Comparison of ENCODE assay signal across 21 mouse cellular contexts in the genomic region with DNA sequence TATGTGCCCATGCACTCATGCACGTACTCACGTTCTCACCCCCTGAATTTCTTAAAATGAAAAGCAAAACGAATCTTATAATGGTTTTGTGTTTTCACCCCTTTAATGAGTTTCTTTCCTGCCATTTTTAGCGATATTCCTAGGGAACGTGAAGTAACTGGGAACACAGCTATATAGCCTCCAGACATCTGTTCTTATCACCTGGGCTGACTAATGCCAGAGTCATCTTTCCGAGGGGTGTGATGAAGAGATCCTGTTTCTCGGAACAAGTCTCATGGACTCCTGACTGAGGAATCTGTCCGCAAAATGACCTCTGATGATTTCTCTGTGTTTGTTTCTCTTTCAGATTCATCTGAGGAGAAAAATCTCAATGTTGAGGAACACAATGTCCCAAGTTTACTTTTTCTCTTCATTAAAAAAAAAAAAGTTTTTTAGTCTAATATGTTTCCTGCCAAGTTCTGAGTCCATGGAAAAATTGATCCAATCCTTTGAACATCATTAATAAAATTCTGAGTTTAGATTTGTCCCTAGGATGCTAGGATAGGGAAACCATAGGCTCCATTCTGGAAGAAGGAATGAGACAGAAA.
DNase-seq lines count a peak whose midpoint lies in the region; ATAC-seq and TF ChIP-seq lines count a peak whose summit lies in the region.
"Had no signal": no experiment of that assay in that cellular context is flagged by ENCODE, and none has a peak within 500 bp of the region (broad histone marks: within the 10 kb centered on the region; RNA-seq: fewer than 3 reads in every experiment).

No protein-coding gene starts in this region.

- peak; percentile 50 for DNase-seq in heart, adult 8-10 months (ENCODE audit: low spot score)
- peak; percentile 13 for DNase-seq in lung, embryonic 14.5 days
- DNase-seq in lung, postnatal 4 days: no peak
- peak; percentile 61 for DNase-seq in brain, adult 2 months (ENCODE audit: low read depth, low spot score)
- peak; percentile 42 for DNase-seq in lung, postnatal 25 days (ENCODE audit: low spot score)
- no peak for DNase-seq in forebrain, embryonic 11.5 days (ENCODE audit: low spot score)
- DNase-seq: adrenal gland, postnatal 36 days; cerebellum, adult 2 months; cerebellum, postnatal 36 days; gastrocnemius, postnatal 36 days; left cerebral cortex, postnatal 4 days; liver; thymus, adult 18-20 months; thymus, postnatal 4 days had no signal

- no peaks in the 10 kb centered on the region for H3K4me1 ChIP-seq in heart, embryonic 11.5 days (ENCODE audit: control insufficient read depth, insufficient read depth, low read length)
- H3K4me1 ChIP-seq in lung, embryonic 14.5 days (ENCODE audit: insufficient read depth): no peaks in the 10 kb centered on the region
- no peaks in the 10 kb centered on the region for H3K4me1 ChIP-seq in forebrain, embryonic 11.5 days (replicated peaks; ENCODE audit: control insufficient read depth, insufficient read depth, low read length)
- H3K4me1 ChIP-seq: forebrain, embryonic 13.5 days; heart, embryonic 15.5 days; stomach, embryonic 15.5 days had no signal

- TF ChIP-seq CTCF in lung, embryonic 14.5 days (IDR thresholded peaks at IDR 0.05; ENCODE audit: low read depth): no peak

- ATAC-seq in heart, embryonic 11.5 days (replicated peaks; ENCODE audit: insufficient number of reproducible peaks, low FRiP score, low TSS enrichment): no peak
- ATAC-seq in lung, embryonic 14.5 days (ENCODE audit: insufficient read depth): no peak
- ATAC-seq in forebrain, embryonic 11.5 days (replicated peaks; ENCODE audit: low FRiP score): no peak
- ATAC-seq: forebrain, embryonic 13.5 days; hindbrain, postnatal 0 days; intestine, postnatal 0 days; midbrain, embryonic 16.5 days had no signal

- no peak overlapping the region for H3K9ac ChIP-seq in heart, embryonic 11.5 days (ENCODE audit: low read depth, low read length)
- H3K9ac ChIP-seq in lung, embryonic 14.5 days: no peak overlapping the region
- H3K9ac ChIP-seq in forebrain, embryonic 11.5 days (ENCODE audit: low read length): no peak overlapping the region
- H3K9ac ChIP-seq: forebrain, embryonic 13.5 days; heart, embryonic 15.5 days; stomach, embryonic 15.5 days had no signal

- H3K36me3 ChIP-seq in heart, embryonic 11.5 days (ENCODE audit: control insufficient read depth, insufficient read depth, low read length): no peaks in the 10 kb centered on the region
- H3K36me3 ChIP-seq in lung, embryonic 14.5 days (ENCODE audit: insufficient read depth): no peaks in the 10 kb centered on the region
- H3K36me3 ChIP-seq in forebrain, embryonic 11.5 days (ENCODE audit: control insufficient read depth, insufficient read depth, low read length): no peaks in the 10 kb centered on the region
- H3K36me3 ChIP-seq: heart, embryonic 15.5 days; stomach, embryonic 15.5 days had no signal

- no peaks in the 10 kb centered on the region for H3K27me3 ChIP-seq in heart, embryonic 11.5 days (ENCODE audit: control insufficient read depth, insufficient read depth, low read length)
- H3K27me3 ChIP-seq in lung, embryonic 14.5 days (ENCODE audit: insufficient read depth, low read length): no peaks in the 10 kb centered on the region
- no peaks in the 10 kb centered on the region for H3K27me3 ChIP-seq in forebrain, embryonic 11.5 days (ENCODE audit: control insufficient read depth, insufficient read depth, low read length)
- H3K27me3 ChIP-seq: heart, embryonic 15.5 days; stomach, embryonic 15.5 days had no signal

- WGBS in heart, embryonic 11.5 days (ENCODE audit: insufficient replicate concordance): 58% methylated on average over 8 of the region's 8 CpGs
- 54% methylated on average over 8 of the region's 8 CpGs for WGBS in lung, embryonic 14.5 days
- 85% methylated on average over 8 of the region's 8 CpGs for WGBS in forebrain, embryonic 11.5 days

- H3K27ac ChIP-seq in heart, embryonic 11.5 days (ENCODE audit: low read depth, low read length): no peak overlapping the region
- H3K27ac ChIP-seq in lung, embryonic 14.5 days (ENCODE audit: low read depth): no peak overlapping the region
- no peak overlapping the region for H3K27ac ChIP-seq in forebrain, embryonic 11.5 days (ENCODE audit: low read depth, low read length)
- H3K27ac ChIP-seq: forebrain, embryonic 13.5 days; heart, embryonic 15.5 days; hindbrain, postnatal 0 days; stomach, embryonic 15.5 days had no signal

- H3K4me3 ChIP-seq in heart, embryonic 11.5 days (ENCODE audit: low read depth, low read length): no peak overlapping the region
- no peak overlapping the region for H3K4me3 ChIP-seq in lung, embryonic 14.5 days (ENCODE audit: low read depth, low read length)
- no peak overlapping the region for H3K4me3 ChIP-seq in forebrain, embryonic 11.5 days (ENCODE audit: low read depth, low read length)
- H3K4me3 ChIP-seq: forebrain, embryonic 13.5 days; heart, embryonic 15.5 days; stomach, embryonic 15.5 days had no signal

- H3K4me2 ChIP-seq in heart, embryonic 11.5 days: no peak overlapping the region
- no peak overlapping the region for H3K4me2 ChIP-seq in lung, embryonic 14.5 days
- H3K4me2 ChIP-seq in forebrain, embryonic 11.5 days (ENCODE audit: low read depth, low read length, severe bottlenecking): no peak overlapping the region
- H3K4me2 ChIP-seq: forebrain, embryonic 13.5 days; heart, embryonic 15.5 days; stomach, embryonic 15.5 days had no signal

- H3K9me3 ChIP-seq in heart, embryonic 11.5 days (replicated peaks; ENCODE audit: control insufficient read depth, low read length): no peaks in the 10 kb centered on the region
- H3K9me3 ChIP-seq in lung, embryonic 14.5 days (ENCODE audit: low read depth, low read length): no peaks in the 10 kb centered on the region
- H3K9me3 ChIP-seq in forebrain, embryonic 11.5 days (ENCODE audit: control insufficient read depth, low read length): no peaks in the 10 kb centered on the region
- H3K9me3 ChIP-seq: forebrain, embryonic 13.5 days; heart, embryonic 15.5 days; stomach, embryonic 15.5 days had no signal

Comparison
In these comparisons a context has a peak if more than half of its experiments do, and no peak if none do; other contexts are left out.
1. DNase-seq: peak in heart, adult 8-10 months (single experiment), lung, embryonic 14.5 days (single experiment), brain, adult 2 months (single experiment) and lung, postnatal 25 days (single experiment); none in lung, postnatal 4 days (0 of 2) and forebrain, embryonic 11.5 days (single experiment).